Mouse (Mus musculus) heart, embryonic 14.5 days (tissue): ENCODE results near the gene Gpcpd1. TPM values are rescaled to one million over a fixed set of nuclear protein-coding genes. Genes with fewer than 3 reads are reported as not detected.

ENCODE experiments used
- ATAC-seq: fragments of 200-750 bp; cut with Nextera tagmentation; 2 replicates; pipeline ENCODE4 v1.8.0; 2017; ENCODE audit warnings: low read depth, moderate TSS enrichment; ENCODE audit not compliant: insufficient number of reproducible peaks, insufficient read depth, low FRiP score
- H3K27ac ChIP-seq, 2 experiments: fragments of 200-500 bp in 1 of 2; fragments of 300-500 bp in 1 of 2; sonication (generic) in 1 of 2; replicated peaks in 1 of 2; 2 replicates each; pipeline ENCODE4 v1.5.1; 2012 to 2014; ENCODE audit warnings: low read depth in 2 of 2, low read length in 2 of 2, control low read depth in 1 of 2, mild to moderate bottlenecking in 1 of 2, mixed read lengths in 1 of 2; ENCODE audit not compliant: control insufficient read depth in 1 of 2, insufficient read depth in 1 of 2
- H3K27me3 ChIP-seq: fragments of 300-500 bp; sonication (generic); 2 replicates; pipeline ENCODE4 v1.6.1; 2014; ENCODE audit warnings: mild to moderate bottlenecking, low read length, control low read depth; ENCODE audit not compliant: control insufficient read depth, insufficient read depth
- H3K36me3 ChIP-seq: fragments of 300-500 bp; sonication (generic); 2 replicates; pipeline ENCODE4 v1.6.1; 2014; ENCODE audit warnings: mild to moderate bottlenecking, control low read depth, low read length, mixed read lengths; ENCODE audit not compliant: control insufficient read depth, insufficient read depth
- H3K4me1 ChIP-seq, 2 experiments: fragments of 200-500 bp in 1 of 2; fragments of 300-500 bp in 1 of 2; sonication (generic) in 1 of 2; 2 replicates each; pipeline ENCODE4 v1.6.1; 2012 to 2014; ENCODE audit warnings: low read length in 2 of 2, control low read depth in 1 of 2, mixed read lengths in 1 of 2; ENCODE audit not compliant: control insufficient read depth in 2 of 2, insufficient read depth in 2 of 2
- H3K4me2 ChIP-seq: fragments of 300-500 bp; sonication (generic); 2 replicates; pipeline ENCODE4 v1.6.1; 2014; ENCODE audit warnings: mild to moderate bottlenecking, low read length
- H3K4me3 ChIP-seq, 2 experiments: fragments of 200-500 bp in 1 of 2; fragments of 300-500 bp in 1 of 2; sonication (generic) in 1 of 2; 2 replicates each; pipeline ENCODE4 v1.5.1; 2012 to 2014; ENCODE audit warnings: low read length in 2 of 2, mild to moderate bottlenecking in 2 of 2, control low read depth in 1 of 2, low read depth in 1 of 2, moderate library complexity in 1 of 2; ENCODE audit not compliant: control insufficient read depth in 1 of 2, insufficient read depth in 1 of 2
- H3K9ac ChIP-seq: fragments of 300-500 bp; sonication (generic); 2 replicates; pipeline ENCODE4 v1.6.1; 2014; ENCODE audit warnings: mild to moderate bottlenecking, low read length
- H3K9me3 ChIP-seq: fragments of 300-500 bp; sonication (generic); 2 replicates; pipeline ENCODE4 v1.6.1; 2016; ENCODE audit warnings: low read length, control low read depth; ENCODE audit not compliant: control insufficient read depth
- WGBS: fragments of 180-500 bp; shearing (Covaris S2); extraction: QIAGEN DNeasy Blood & Tissue Kit; methylation state at CpG from one replicate; pipeline ENCODE4 v1.1.7; 2014; 5-methylcytosine and 5-hydroxymethylcytosine counted together
- polyA plus RNA-seq: library from polyadenylated mRNA; unstranded; fragments of >200 nt; fragmentation: Nextera tagmentation; extraction: Ambion mirVana; gene quantifications from 2 replicates; pipeline ENCODE4 v1.2.1, GENCODE M21; 2014

Gpcpd1 gene
- polyA plus RNA-seq, 1 experiment from 2014 or later, result 34.1 TPM

GRCm38 (mm10) chr2:132498344-132498743 is 89.2 kb downstream of the Gpcpd1 start:
- no peak overlapping the region for H3K4me3 ChIP-seq
- no peak overlapping the region for H3K9ac ChIP-seq
- H3K4me1 ChIP-seq, result no peaks in the 10 kb centered on the region
- H3K4me2 ChIP-seq, result no peak overlapping the region
- H3K9me3 ChIP-seq, result 0 out of 2 replicates have a peak, but pooled peaks cover 5% of the 10 kb centered on the region
- ATAC-seq, result no peak
- H3K27me3 ChIP-seq, result no peaks in the 10 kb centered on the region
- no peaks in the 10 kb centered on the region for H3K36me3 ChIP-seq
- WGBS, result 66% methylated on average over 3 of the region's 3 CpGs
- no peak overlapping the region for H3K27ac ChIP-seq

DNA sequence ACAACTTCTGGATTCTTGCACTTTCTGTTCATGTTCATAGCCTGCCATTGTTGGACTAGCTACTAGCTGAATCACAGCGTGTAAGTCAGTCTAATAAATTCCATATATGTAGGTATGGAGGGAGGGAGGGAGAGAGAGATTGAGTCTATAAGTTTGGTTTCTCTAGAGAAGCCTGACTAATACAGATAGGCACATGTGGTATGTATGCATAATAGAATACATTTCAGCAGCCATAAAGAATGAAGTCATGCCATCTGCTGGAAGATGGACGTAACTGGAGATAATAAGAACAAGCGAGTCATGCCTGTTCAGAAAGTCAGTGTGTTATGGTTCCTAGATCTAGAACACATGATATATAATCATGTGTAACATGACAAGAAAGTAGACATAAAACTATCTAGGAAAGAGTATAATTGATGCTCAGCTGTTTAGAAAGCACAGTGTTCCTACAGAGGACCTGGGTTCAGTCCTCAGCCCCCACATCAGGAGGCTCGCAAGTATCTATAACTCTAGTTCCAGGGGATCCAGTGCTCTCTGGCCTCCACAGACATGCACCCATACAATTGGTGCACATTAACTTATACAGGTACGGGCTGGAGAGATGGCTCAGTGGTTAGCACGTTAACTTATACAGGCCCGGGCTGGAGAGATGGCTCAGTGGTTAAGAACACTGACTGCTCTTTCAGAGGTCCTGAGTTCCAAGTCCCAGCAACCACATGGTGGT is 90.0 kb downstream of the Gpcpd1 start:
- Histone ChIP-seq H3K4me3 (no peak overlapping the region), H3K9me3 (0 out of 2 replicates have a peak, but pooled peaks cover 5% of the 10 kb centered on the region), H3K4me2 (no peak overlapping the region), H3K27ac (no peak overlapping the region), H3K27me3 (no peaks in the 10 kb centered on the region), H3K9ac (no peak overlapping the region), H3K4me1 (no peaks in the 10 kb centered on the region), H3K36me3 (no peaks in the 10 kb centered on the region)
- WGBS, result 77% methylated on average over 7 of the region's 7 CpGs
- no peak for ATAC-seq

DNA sequence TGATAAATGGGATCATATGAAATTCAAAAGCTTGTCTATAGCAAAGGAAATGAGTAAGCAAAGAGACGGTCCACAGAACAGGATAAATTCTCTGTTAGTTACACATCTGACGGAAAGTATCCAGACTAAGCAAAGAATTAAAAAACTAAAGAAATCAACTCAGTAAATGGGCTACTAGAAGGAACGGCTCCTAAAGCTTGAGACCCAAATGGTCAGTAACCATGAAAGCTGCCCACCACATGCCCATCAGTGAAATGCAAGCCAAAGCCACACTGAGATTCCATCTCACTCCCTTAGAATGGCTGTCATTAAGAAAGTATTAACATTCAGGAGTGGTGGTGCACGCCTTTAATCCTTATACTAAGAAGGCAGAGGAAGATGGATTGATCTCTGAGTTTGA is 94.3 kb downstream of the Gpcpd1 start:
- no peaks in the 10 kb centered on the region for H3K4me1 ChIP-seq
- H3K27me3 ChIP-seq, result no peaks in the 10 kb centered on the region
- no peak overlapping the region for H3K4me3 ChIP-seq
- H3K36me3 ChIP-seq, result no peaks in the 10 kb centered on the region
- H3K9me3 ChIP-seq, result no peaks in the 10 kb centered on the region
- no peak for ATAC-seq
- no peak overlapping the region for H3K4me2 ChIP-seq
- H3K27ac ChIP-seq, result no peak overlapping the region
- 77% methylated on average over 4 of the region's 4 CpGs for WGBS
- H3K9ac ChIP-seq, result no peak overlapping the region

DNA sequence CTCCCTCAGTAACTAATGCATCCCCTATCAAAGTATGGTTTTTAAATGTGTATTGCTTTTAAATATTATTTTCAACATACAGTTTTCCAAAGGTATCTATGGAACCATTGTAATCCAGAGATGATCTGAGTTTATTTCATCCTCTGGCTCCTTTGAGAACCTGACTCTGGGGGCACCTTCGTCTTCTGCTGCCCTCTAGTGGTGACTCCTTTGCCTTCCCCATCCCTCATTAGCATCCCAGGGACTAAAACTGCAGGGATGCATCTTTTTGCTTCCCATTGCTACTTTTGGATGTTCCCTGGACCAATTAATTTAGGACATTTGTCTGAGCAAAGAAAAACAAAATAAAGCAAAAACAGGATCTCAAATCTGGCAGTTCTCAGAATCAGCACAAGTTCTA is 102.1 kb downstream of the Gpcpd1 start:
- no peaks in the 10 kb centered on the region for H3K4me1 ChIP-seq
- no peak overlapping the region for H3K4me2 ChIP-seq
- H3K36me3 ChIP-seq, result no peaks in the 10 kb centered on the region
- no peaks in the 10 kb centered on the region for H3K9me3 ChIP-seq
- no peak overlapping the region for H3K4me3 ChIP-seq
- H3K27ac ChIP-seq, result no peak overlapping the region
- H3K9ac ChIP-seq, result no peak overlapping the region
- ATAC-seq, result no peak
- H3K27me3 ChIP-seq, result no peaks in the 10 kb centered on the region
- WGBS, result 0% methylated on average over 1 of the region's 1 CpGs

GRCm38 (mm10) chr2:132481547-132481946 is 106.0 kb downstream of the Gpcpd1 start:
- H3K4me3 ChIP-seq, result no peak overlapping the region
- no peaks in the 10 kb centered on the region for H3K36me3 ChIP-seq
- 79% methylated on average over 3 of the region's 3 CpGs for WGBS
- no peaks in the 10 kb centered on the region for H3K9me3 ChIP-seq
- no peak overlapping the region for H3K27ac ChIP-seq
- H3K4me1 ChIP-seq, result no peaks in the 10 kb centered on the region
- H3K9ac ChIP-seq, result no peak overlapping the region
- no peak overlapping the region for H3K4me2 ChIP-seq
- no peaks in the 10 kb centered on the region for H3K27me3 ChIP-seq
- ATAC-seq, result no peak

Other genes starting within 250 kb of the Gpcpd1 start
- 1.00 and 1.0 TPM in 2 replicates for gene Prokr2, start 202.3 kb downstream of the Gpcpd1 start, polyA plus RNA-seq
- gene Shld1, start 99.2 kb upstream of the Gpcpd1 start, polyA plus RNA-seq, result 11.4 and 13.3 TPM in 2 replicates
- 0.09 and 0.30 TPM in 2 replicates for gene Chgb, start 193.5 kb upstream of the Gpcpd1 start, polyA plus RNA-seq
- gene Trmt6, start 228.3 kb upstream of the Gpcpd1 start, polyA plus RNA-seq, result 19.0 and 23.5 TPM in 2 replicates
- 7.8 and 8.1 TPM in 2 replicates for gene Mcm8, start 228.4 kb upstream of the Gpcpd1 start, polyA plus RNA-seq